Mouse (Mus musculus) ES-E14 (cell line): ENCODE measurements around the gene Mtx1. TPM values are rescaled to one million over a fixed set of nuclear protein-coding genes. Genes with fewer than 3 reads are reported as not detected.
A peak's percentile ranks its signal among the peaks of the same experiment; 100 is the strongest.

ENCODE experiments used
- DNase-seq: peaks from one replicate; pipeline ENCODE4 v3.0.0-alpha.2; 2013; ENCODE audit warnings: low read depth, low spot score
- H3K27ac ChIP-seq: 2 replicates; pipeline ENCODE4 v1.5.1; 2012; ENCODE audit warnings: low read depth, mild to moderate bottlenecking, low read length, moderate library complexity, mixed read lengths; ENCODE audit not compliant: poor library complexity, insufficient read depth, severe bottlenecking
- H3K36me3 ChIP-seq: 2 replicates; pipeline ENCODE4 v1.6.1; 2012; ENCODE audit warnings: mild to moderate bottlenecking, low read length, moderate library complexity, mixed read lengths; ENCODE audit not compliant: control insufficient read depth, poor library complexity, insufficient read depth, severe bottlenecking
- H3K4me1 ChIP-seq, 2 experiments: fragments of 150-350 bp in 1 of 2; sonication (generic) in 1 of 2; 2 replicates each; pipeline ENCODE4 v1.6.1; 2012; ENCODE audit warnings: low read length in 2 of 2, mild to moderate bottlenecking in 1 of 2, mixed read lengths in 1 of 2; ENCODE audit not compliant: control insufficient read depth in 2 of 2, insufficient read depth in 2 of 2, poor library complexity in 1 of 2
- H3K4me3 ChIP-seq, 2 experiments: fragments of 150-350 bp in 1 of 2; sonication (generic) in 1 of 2; 2 replicates each; pipeline ENCODE4 v1.5.1; 2012; ENCODE audit warnings: low read length in 2 of 2, low read depth in 1 of 2, mild to moderate bottlenecking in 1 of 2, mixed read lengths in 1 of 2; ENCODE audit not compliant: insufficient read depth in 1 of 2, poor library complexity in 1 of 2, severe bottlenecking in 1 of 2
- H3K9ac ChIP-seq: 2 replicates; pipeline ENCODE4 v1.6.1; 2012; ENCODE audit warnings: low read depth, mild to moderate bottlenecking, low read length, mixed read lengths; ENCODE audit not compliant: poor library complexity, insufficient read depth, severe bottlenecking
- H3K9me3 ChIP-seq: fragments of 150-350 bp; sonication (generic); 2 replicates; pipeline ENCODE4 v1.6.1; 2012; ENCODE audit warnings: low read depth, mild to moderate bottlenecking, low read length; ENCODE audit not compliant: control insufficient read depth, insufficient read depth
- CHD2 ChIP-seq: IDR thresholded peaks from 2 replicates; pipeline ENCODE4 v1.6.1; 2014; ENCODE audit warnings: mild to moderate bottlenecking, low read depth, low read length, inconsistent platforms
- HCFC1 ChIP-seq: IDR thresholded peaks from 2 replicates; pipeline ENCODE4 v1.6.1; 2012; ENCODE audit warnings: low read length, inconsistent platforms, borderline replicate concordance; ENCODE audit not compliant: insufficient read depth
- ZC3H11A ChIP-seq: IDR thresholded peaks from 2 replicates; pipeline ENCODE4 v1.6.1; 2012; ENCODE audit warnings: low read depth, mild to moderate bottlenecking, inconsistent platforms, low read length, borderline replicate concordance
- in situ Hi-C, 2 experiments: fragments of 600-800 bp; cut with MboI; formaldehyde crosslinking; loops; one replicate each; pipeline ENCODE4 v1.15.1; 2025; ENCODE audit warnings: low sequenced_read_pairs in 2 of 2, inconsistent platforms in 1 of 2; ENCODE audit not compliant: unreplicated experiment in 2 of 2
- total RNA-seq: library from RNA; depleted of rRNA; stranded (reverse); fragments of 300-350 nt; gene quantifications from 2 replicates; pipeline ENCODE4 v1.2.3, GENCODE M21; 2012; rRNA removed

Gene Mtx1
- total RNA-seq, 1 experiment: 251 TPM

DNA sequence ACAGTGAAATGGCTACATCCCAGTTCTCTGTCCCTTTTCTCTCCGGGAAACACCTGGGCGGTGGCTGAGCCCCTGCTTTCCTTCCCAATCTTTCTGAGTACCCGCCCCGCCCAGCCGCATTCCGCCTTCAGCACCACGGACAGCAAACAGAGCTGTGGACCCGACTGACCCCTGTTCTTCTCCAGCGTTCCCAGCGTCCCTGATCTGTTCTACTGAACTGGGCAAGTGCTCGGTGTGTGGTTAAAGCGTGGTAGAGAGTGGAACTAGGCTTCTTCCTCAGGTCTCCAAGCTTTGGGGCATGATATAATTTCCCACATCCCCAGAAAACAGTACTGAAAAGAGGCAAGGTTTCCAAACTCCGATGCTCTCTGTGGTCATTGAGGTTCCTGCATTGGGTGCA, 67.7 kb downstream of the Mtx1 start:
- H3K36me3 ChIP-seq: no peaks in the 10 kb centered on the region
- in situ Hi-C loops: no loop called here
- H3K9me3 ChIP-seq: no peaks in the 10 kb centered on the region
- H3K27ac ChIP-seq: no peak overlapping the region
- TF ChIP-seq ZC3H11A (no peak), CHD2 (no peak), HCFC1 (no peak)
- 0 out of 2 replicates have a peak overlapping the region, but pooled peaks have one; percentile 76 for H3K9ac ChIP-seq
- H3K4me3 ChIP-seq: peak overlapping the region; percentile 78 to 93
- H3K4me1 ChIP-seq: peaks cover 5 to 8% of the 10 kb centered on the region in 2 experiments; a peak in 3 of 4 replicates
- DNase-seq: no peak

Other genes with a start within 250 kb of the Mtx1 start
- gene Rusc1, start 133.8 kb downstream of the Mtx1 start, total RNA-seq: 13.3 and 14.6 TPM in 2 replicates
- 0.26 TPM in 1 of 2 replicates, not detected in the other for gene Gm43738, start 126.0 kb downstream of the Mtx1 start, total RNA-seq
- 181 and 184 TPM in 2 replicates for gene Fdps, start 125.1 kb downstream of the Mtx1 start, total RNA-seq
- gene Pklr, start 90.9 kb downstream of the Mtx1 start, total RNA-seq: 0.85 and 0.90 TPM in 2 replicates
- 4.0 and 6.0 TPM in 2 replicates for gene Hcn3, start 66.9 kb downstream of the Mtx1 start, total RNA-seq
- 42.0 and 60.1 TPM in 2 replicates for gene Clk2, start 62.3 kb downstream of the Mtx1 start, total RNA-seq
- 83.2 and 102 TPM in 2 replicates for gene Scamp3, start 49.6 kb downstream of the Mtx1 start, total RNA-seq
- gene Fam189b, start 43.9 kb downstream of the Mtx1 start, total RNA-seq: 8.6 and 9.3 TPM in 2 replicates
- gene Gba, start 24.2 kb downstream of the Mtx1 start, total RNA-seq: 69.3 and 89.7 TPM in 2 replicates
- 36.9 and 46.9 TPM in 2 replicates for gene Thbs3, start 11.9 kb downstream of the Mtx1 start, total RNA-seq
- gene Muc1, start 2.0 kb upstream of the Mtx1 start, total RNA-seq: 3.0 and 3.9 TPM in 2 replicates
- gene Krtcap2, start 18.9 kb upstream of the Mtx1 start, total RNA-seq: 113 and 134 TPM in 2 replicates
- gene Trim46, start 19.2 kb upstream of the Mtx1 start, total RNA-seq: 3.1 and 5.3 TPM in 2 replicates
- 207 and 297 TPM in 2 replicates for gene Dpm3, start 32.3 kb upstream of the Mtx1 start, total RNA-seq
- 17.0 and 27.0 TPM in 2 replicates for gene Slc50a1, start 43.5 kb upstream of the Mtx1 start, total RNA-seq
- gene Efna1, start 54.1 kb upstream of the Mtx1 start, total RNA-seq: 2.1 and 9.5 TPM in 2 replicates
- gene Efna3, start 95.9 kb upstream of the Mtx1 start, total RNA-seq: 7.5 and 12.5 TPM in 2 replicates
- gene Efna4, start 110.9 kb upstream of the Mtx1 start, total RNA-seq: 24.0 and 41.9 TPM in 2 replicates
- gene Adam15, start 122.9 kb upstream of the Mtx1 start, total RNA-seq: 56.3 and 59.1 TPM in 2 replicates
- gene Dcst2, start 134.9 kb upstream of the Mtx1 start, total RNA-seq: not detected in 2 replicates
- gene Dcst1, start 138.2 kb upstream of the Mtx1 start, total RNA-seq: 0.09 and 0.16 TPM in 2 replicates
- 11.8 and 13.0 TPM in 2 replicates for gene Zbtb7b, start 167.7 kb upstream of the Mtx1 start, total RNA-seq
- not detected in 2 replicates for gene Lenep, start 175.7 kb upstream of the Mtx1 start, total RNA-seq
- 20.3 and 20.9 TPM in 2 replicates for gene Flad1, start 184.8 kb upstream of the Mtx1 start, total RNA-seq
- gene Cks1b, start 191.3 kb upstream of the Mtx1 start, total RNA-seq: 162 and 190 TPM in 2 replicates
- gene Shc1, start 191.4 kb upstream of the Mtx1 start, total RNA-seq: 66.9 and 72.0 TPM in 2 replicates
- gene Pygo2, start 203.1 kb upstream of the Mtx1 start, total RNA-seq: 39.2 and 50.3 TPM in 2 replicates
- gene Pbxip1, start 209.6 kb upstream of the Mtx1 start, total RNA-seq: 19.3 and 20.8 TPM in 2 replicates
- gene Pmvk, start 227.5 kb upstream of the Mtx1 start, total RNA-seq: 35.0 and 38.6 TPM in 2 replicates